Mouse (Mus musculus) myocyte (in vitro differentiated cells): ENCODE data around the gene Stat5b. TPM values are rescaled to one million over a fixed set of nuclear protein-coding genes. Genes with fewer than 3 reads are reported as not detected.

Experiments
- H3K27me3 ChIP-seq: one replicate; pipeline ENCODE4 v1.6.1; 2011; ENCODE audit not compliant: control insufficient read depth, insufficient read depth, insufficient read length
- H3K36me3 ChIP-seq: one replicate; pipeline ENCODE4 v1.6.1; 2011; ENCODE audit not compliant: control insufficient read depth, insufficient read depth
- H3K4me2 ChIP-seq: one replicate; pipeline ENCODE4 v1.6.1; 2011; ENCODE audit warnings: low read depth, control low read depth
- H3K4me3 ChIP-seq: one replicate; pipeline ENCODE4 v1.5.1; 2011; ENCODE audit warnings: mild to moderate bottlenecking, control low read depth, moderate library complexity
- H3K79me2 ChIP-seq: one replicate; pipeline ENCODE4 v1.6.1; 2011; ENCODE audit not compliant: control insufficient read depth, insufficient read depth
- H3ac ChIP-seq: one replicate; pipeline ENCODE4 v1.6.1; 2011; ENCODE audit not compliant: control insufficient read depth, insufficient read length
- CEBPB ChIP-seq: IDR thresholded peaks from 2 replicates; pipeline ENCODE4 v1.6.1; 2011; ENCODE audit warnings: mild to moderate bottlenecking, moderate library complexity; ENCODE audit not compliant: poor library complexity, insufficient read depth, severe bottlenecking
- E2F4 ChIP-seq: IDR thresholded peaks from one replicate; pipeline ENCODE4 v1.6.1; 2011; ENCODE audit warnings: mild to moderate bottlenecking, control low read depth, moderate library complexity; ENCODE audit not compliant: insufficient read depth
- MAX ChIP-seq: IDR thresholded peaks from one replicate; pipeline ENCODE4 v1.6.1; 2011; ENCODE audit warnings: low read depth, mild to moderate bottlenecking, control low read depth
- MYOD1 ChIP-seq, 3 experiments: IDR thresholded peaks; one replicate each; pipeline ENCODE4 v1.6.1; 2011; ENCODE audit warnings: control low read depth in 2 of 3, low read depth in 2 of 3, mild to moderate bottlenecking in 2 of 3, moderate library complexity in 1 of 3; ENCODE audit not compliant: insufficient read length in 2 of 3, control insufficient read depth in 1 of 3
- MYOG ChIP-seq, 3 experiments: IDR thresholded peaks; one replicate each; pipeline ENCODE4 v1.6.1; 2011; ENCODE audit warnings: control low read depth in 2 of 3, low read depth in 2 of 3, mild to moderate bottlenecking in 2 of 3; ENCODE audit not compliant: insufficient read length in 2 of 3, control insufficient read depth in 1 of 3, insufficient read depth in 1 of 3
- POLR2A ChIP-seq: IDR thresholded peaks from one replicate; pipeline ENCODE4 v1.6.1; 2011; ENCODE audit warnings: low read depth, mild to moderate bottlenecking, control low read depth, moderate library complexity; ENCODE audit not compliant: insufficient read length
- POLR2AphosphoS2 ChIP-seq: IDR thresholded peaks from one replicate; pipeline ENCODE4 v1.6.1; 2011; ENCODE audit warnings: low read depth, control low read depth; ENCODE audit not compliant: insufficient read length
- REST ChIP-seq: IDR thresholded peaks from one replicate; pipeline ENCODE4 v1.6.1; 2011; ENCODE audit warnings: mild to moderate bottlenecking, control low read depth, moderate library complexity; ENCODE audit not compliant: insufficient read depth, insufficient read length
- SRF ChIP-seq: IDR thresholded peaks from one replicate; pipeline ENCODE4 v1.6.1; 2011; ENCODE audit warnings: low read depth; ENCODE audit not compliant: control insufficient read depth, insufficient read length
- TCF12 ChIP-seq: IDR thresholded peaks from one replicate; pipeline ENCODE4 v1.6.1; 2011; ENCODE audit warnings: mild to moderate bottlenecking, control low read depth; ENCODE audit not compliant: poor library complexity, insufficient read depth, severe bottlenecking
- TCF3 ChIP-seq: IDR thresholded peaks from one replicate; pipeline ENCODE4 v1.6.1; 2011; ENCODE audit warnings: low read depth, control low read depth; ENCODE audit not compliant: insufficient read length
- USF1 ChIP-seq: IDR thresholded peaks from one replicate; pipeline ENCODE4 v1.6.1; 2011; ENCODE audit warnings: low read depth, mild to moderate bottlenecking, control low read depth, moderate library complexity
- polyA plus RNA-seq: library from polyadenylated mRNA; unstranded; fragments of >200 nt; fragmentation: generic; extraction: Trizol; gene quantifications from one replicate; pipeline ENCODE4 v1.2.1, GENCODE M21; 2012; ENCODE audit warnings: missing spikeins

The Stat5b gene
- polyA plus RNA-seq, 1 experiment, result 12.0 TPM

DNA sequence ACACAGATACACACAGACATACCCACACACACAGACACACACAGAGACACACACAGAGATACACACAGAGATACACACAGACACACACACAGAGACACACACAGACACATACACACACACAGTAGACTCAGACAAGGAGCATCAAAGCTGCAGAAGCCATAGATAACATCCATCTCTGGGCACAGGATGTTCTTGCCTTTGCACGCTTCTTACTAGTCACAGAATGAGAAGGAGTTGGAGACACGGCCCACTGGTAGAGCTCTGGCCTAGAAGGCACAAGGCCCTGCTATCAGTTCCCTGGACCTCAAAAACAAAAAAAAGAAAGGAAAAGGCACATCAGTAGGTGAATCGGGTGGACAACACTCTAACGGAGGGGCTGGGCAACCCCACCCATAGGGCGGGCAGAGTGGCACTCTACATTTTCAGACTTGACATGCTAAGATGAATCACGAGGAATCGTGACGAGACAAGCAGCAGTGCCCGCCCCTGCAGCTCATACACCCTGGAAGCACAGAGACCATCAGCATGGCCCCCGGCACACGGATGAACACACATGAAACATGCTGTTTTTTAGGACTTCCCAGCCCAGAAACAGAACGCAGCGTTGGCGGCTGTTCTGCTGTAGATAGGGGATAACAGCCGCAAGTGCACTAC lies 32.0 kb downstream of the Stat5b start:
- TF ChIP-seq USF1 (no peak), SRF (no peak), CEBPB (no peak), MYOG (IDR thresholded peaks at IDR 0.05; ENCODE audit: control insufficient read depth in 1 of 3, insufficient read depth in 1 of 3, insufficient read length in 2 of 3, low read depth in 2 of 3) (no peak), REST (no peak)
- H3K36me3 ChIP-seq, result no peaks in the 10 kb centered on the region
- H3K4me2 ChIP-seq, result no peak overlapping the region
- no peak overlapping the region for H3ac ChIP-seq
- H3K79me2 ChIP-seq, result no peaks in the 10 kb centered on the region
- H3K27me3 ChIP-seq, result no peaks in the 10 kb centered on the region
- no peak overlapping the region for H3K4me3 ChIP-seq

DNA sequence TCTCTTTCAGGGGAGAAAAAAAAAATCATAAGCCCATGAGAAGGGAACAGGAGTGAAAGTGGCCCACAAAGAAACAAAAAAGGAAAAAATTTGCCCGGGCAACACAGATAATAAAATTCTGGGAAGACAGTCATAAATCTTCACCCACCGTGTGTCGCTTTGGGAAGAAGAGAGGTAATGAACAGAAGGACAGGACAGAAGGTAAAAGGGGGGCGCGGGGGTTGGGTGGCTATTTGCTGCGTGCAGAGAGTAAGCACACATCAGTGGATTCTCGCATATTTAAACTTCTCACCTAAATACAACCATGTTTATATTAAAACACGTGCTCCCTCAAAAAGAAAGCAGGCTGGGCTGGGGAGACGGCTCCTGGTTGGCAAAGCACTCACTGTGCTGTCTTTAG lies 33.2 kb downstream of the Stat5b start:
- Histone ChIP-seq H3K27me3 (no peaks in the 10 kb centered on the region), H3K4me3 (no peak overlapping the region), H3ac (no peak overlapping the region), H3K4me2 (no peak overlapping the region), H3K79me2 (no peaks in the 10 kb centered on the region), H3K36me3 (no peaks in the 10 kb centered on the region)
- no peak for TF ChIP-seq MYOD1 (IDR thresholded peaks at IDR 0.05; ENCODE audit: control insufficient read depth in 1 of 3, insufficient read length in 2 of 3, low read depth in 2 of 3)
- TF ChIP-seq E2F4, result no peak
- TF ChIP-seq TCF3, result no peak
- no peak for TF ChIP-seq POLR2AphosphoS2
- no peak for TF ChIP-seq POLR2A
- TF ChIP-seq REST, result no peak
- no peak for TF ChIP-seq MYOG (IDR thresholded peaks at IDR 0.05; ENCODE audit: control insufficient read depth in 1 of 3, insufficient read depth in 1 of 3, insufficient read length in 2 of 3, low read depth in 2 of 3)

DNA sequence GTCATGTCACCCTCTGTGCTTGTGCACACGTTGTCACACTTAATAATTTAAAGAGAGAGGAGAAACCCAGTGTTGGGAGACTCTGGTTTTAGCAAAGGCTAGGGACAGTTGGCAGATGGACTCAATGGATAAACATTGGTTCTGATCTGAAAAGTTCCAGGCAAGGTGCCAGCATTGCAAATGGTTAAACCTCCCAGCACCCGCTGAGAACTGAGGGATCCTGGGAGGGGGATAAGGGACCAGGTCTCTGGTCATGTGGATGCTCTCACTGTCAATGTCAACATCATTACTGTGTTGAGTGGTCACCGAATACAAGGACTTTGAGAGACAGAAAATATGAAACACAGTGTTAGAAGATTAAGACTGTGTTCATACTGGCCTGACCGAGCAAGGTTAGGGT lies 33.7 kb downstream of the Stat5b start:
- no peak overlapping the region for H3ac ChIP-seq
- no peaks in the 10 kb centered on the region for H3K79me2 ChIP-seq
- H3K4me3 ChIP-seq, result no peak overlapping the region
- no peak overlapping the region for H3K4me2 ChIP-seq
- H3K27me3 ChIP-seq, result no peaks in the 10 kb centered on the region
- TF ChIP-seq E2F4, result no peak
- no peaks in the 10 kb centered on the region for H3K36me3 ChIP-seq

DNA sequence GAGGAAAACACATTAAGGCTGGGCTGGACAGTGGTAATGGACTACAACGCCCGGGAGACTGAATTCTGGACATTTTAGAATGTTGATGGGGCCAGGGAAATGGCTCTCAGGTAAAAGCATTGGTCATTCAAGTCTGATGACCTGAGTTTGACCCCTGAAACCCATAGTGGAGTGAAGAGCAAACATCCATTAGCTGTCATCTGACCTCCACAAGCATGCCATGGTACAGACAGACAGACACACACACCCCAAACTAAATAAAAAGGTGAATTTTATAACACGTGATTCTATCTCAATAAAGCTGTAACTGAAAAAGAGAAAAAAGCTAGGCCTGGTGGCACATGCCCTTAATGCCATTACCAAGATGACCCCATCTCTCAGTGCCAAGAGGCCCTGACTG lies 34.2 kb downstream of the Stat5b start:
- no peaks in the 10 kb centered on the region for H3K27me3 ChIP-seq
- H3K4me3 ChIP-seq, result no peak overlapping the region
- no peak overlapping the region for H3ac ChIP-seq
- no peaks in the 10 kb centered on the region for H3K36me3 ChIP-seq
- TF ChIP-seq TCF12 (no peak), CEBPB (no peak), USF1 (no peak), MYOD1 (IDR thresholded peaks at IDR 0.05; ENCODE audit: control insufficient read depth in 1 of 3, insufficient read length in 2 of 3, low read depth in 2 of 3) (no peak), POLR2AphosphoS2 (no peak), TCF3 (no peak), SRF (no peak), E2F4 (no peak), MAX (no peak), POLR2A (no peak), REST (no peak), MYOG (IDR thresholded peaks at IDR 0.05; ENCODE audit: control insufficient read depth in 1 of 3, insufficient read depth in 1 of 3, insufficient read length in 2 of 3, low read depth in 2 of 3) (no peak)
- H3K79me2 ChIP-seq, result no peaks in the 10 kb centered on the region
- no peak overlapping the region for H3K4me2 ChIP-seq

DNA sequence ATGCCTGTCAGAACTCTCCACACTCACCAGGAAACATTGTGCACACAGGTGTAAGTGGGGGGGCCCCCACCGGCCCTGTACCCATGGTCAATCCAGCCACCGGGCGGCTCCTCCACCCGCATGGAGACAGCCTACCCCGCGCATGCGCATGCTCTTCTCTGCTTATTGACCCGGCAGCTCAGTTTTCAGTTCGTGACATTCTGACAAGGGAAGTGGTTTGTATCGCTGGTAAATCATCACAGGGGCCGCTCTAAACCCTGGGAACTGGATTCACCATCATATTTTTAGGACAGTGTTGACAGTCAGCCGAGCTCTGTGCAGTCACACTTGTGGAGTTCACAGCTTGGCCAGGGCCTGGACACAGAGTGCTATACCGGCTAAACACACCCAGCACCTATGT lies 36.0 kb downstream of the Stat5b start:
- Histone ChIP-seq H3K4me3 (no peak overlapping the region), H3K36me3 (no peaks in the 10 kb centered on the region), H3K27me3 (no peaks in the 10 kb centered on the region), H3K79me2 (no peaks in the 10 kb centered on the region), H3ac (no peak overlapping the region), H3K4me2 (peak overlapping the region; percentile 28)
- no peak for TF ChIP-seq MAX
- no peak for TF ChIP-seq TCF3
- no peak for TF ChIP-seq SRF
- TF ChIP-seq POLR2A, result no peak
- TF ChIP-seq CEBPB, result no peak

DNA sequence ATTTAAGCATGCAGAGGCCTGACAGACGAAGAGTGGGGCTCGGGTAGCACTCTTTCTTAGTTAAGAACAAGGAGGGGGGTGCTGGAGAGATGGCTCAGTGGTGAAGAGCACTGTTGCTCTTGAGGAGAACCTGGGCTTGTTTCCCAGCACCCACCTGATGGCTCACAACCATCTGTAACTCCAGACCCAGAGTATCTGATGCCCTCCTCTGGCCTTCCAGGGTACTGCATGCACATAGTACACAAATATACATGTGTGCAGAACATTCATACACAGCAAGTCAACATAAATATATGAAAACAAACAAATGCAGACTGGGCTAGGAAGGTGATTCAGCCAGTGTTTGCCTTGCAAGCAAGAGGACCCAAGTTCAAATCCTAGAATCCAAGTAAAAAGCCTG lies 39.4 kb downstream of the Stat5b start:
- Histone ChIP-seq H3K36me3 (no peaks in the 10 kb centered on the region), H3ac (no peak overlapping the region), H3K4me3 (no peak overlapping the region), H3K27me3 (no peaks in the 10 kb centered on the region), H3K79me2 (no peaks in the 10 kb centered on the region), H3K4me2 (no peak overlapping the region)
- TF ChIP-seq MYOG (IDR thresholded peaks at IDR 0.05; ENCODE audit: control insufficient read depth in 1 of 3, insufficient read depth in 1 of 3, insufficient read length in 2 of 3, low read depth in 2 of 3) (no peak), TCF12 (no peak), MAX (no peak), REST (no peak), POLR2AphosphoS2 (no peak), USF1 (no peak), SRF (no peak), POLR2A (no peak), E2F4 (no peak), TCF3 (no peak), MYOD1 (IDR thresholded peaks at IDR 0.05; ENCODE audit: control insufficient read depth in 1 of 3, insufficient read length in 2 of 3, low read depth in 2 of 3) (no peak), CEBPB (no peak)
